Mouse (Mus musculus) cerebellum, adult 2 months (tissue): ENCODE data around the gene Bcat1.

Experiments used
- CTCF ChIP-seq: fragments of 200-500 bp; IDR thresholded peaks from 2 replicates; pipeline ENCODE4 v1.5.1; 2011; ENCODE audit warnings: low read depth, mild to moderate bottlenecking, control low read depth, low read length, moderate library complexity, borderline replicate concordance; ENCODE audit not compliant: insufficient read depth
- POLR2A ChIP-seq: fragments of 200-500 bp; IDR thresholded peaks from 2 replicates; pipeline ENCODE4 v1.6.1; 2011; ENCODE audit warnings: low read length, control low read depth, borderline replicate concordance; ENCODE audit not compliant: insufficient read depth

GRCm38 (mm10) chr6:145125591-145126113 lies 49.7 kb upstream of the Bcat1 start:
- TF ChIP-seq POLR2A = no peak
- TF ChIP-seq CTCF = no peak
